Mouse (Mus musculus) A20 (cell line): Measurements from ENCODE around the gene Prkci.

Experiments used
- DNase-seq: peaks from one replicate; pipeline ENCODE4 v3.0.0-alpha.2; 2011; ENCODE audit warnings: low read depth, low spot score

Gene Prkci

DNA sequence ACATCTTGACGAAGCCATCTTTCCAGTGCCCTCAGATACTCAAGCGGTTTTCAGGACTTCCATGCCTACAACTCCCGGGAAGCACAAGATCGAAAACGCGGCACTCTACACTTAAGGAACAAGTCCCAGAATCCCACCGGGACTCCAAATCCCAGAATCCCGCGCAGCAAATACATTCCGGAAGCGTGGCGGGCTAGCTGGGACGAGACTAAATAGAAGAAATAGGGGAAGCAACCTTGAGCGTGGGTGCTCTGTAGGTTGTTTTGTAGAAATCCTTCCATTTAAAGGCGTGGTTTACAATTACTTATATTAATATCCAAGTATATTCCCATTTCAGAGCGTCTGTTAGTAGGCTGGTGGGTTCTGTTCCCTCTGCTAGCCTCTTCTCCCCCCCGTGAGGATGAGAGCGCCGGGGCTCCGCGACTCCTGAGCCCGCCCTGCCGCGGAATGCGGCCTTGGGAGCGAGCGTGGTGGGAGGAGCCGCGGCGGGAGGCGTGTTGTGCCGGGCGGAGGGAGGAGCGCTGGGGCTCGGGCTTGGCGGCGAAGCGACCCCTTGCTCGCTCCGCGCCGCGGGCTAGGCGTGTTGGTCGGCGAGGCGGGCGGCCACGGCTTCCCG is at the start of gene Prkci:
Gene Prkci, plus strand, starts transcription at position 465 of the 616 bp plus-strand sequence.
- peak; percentile 96 for DNase-seq

DNA sequence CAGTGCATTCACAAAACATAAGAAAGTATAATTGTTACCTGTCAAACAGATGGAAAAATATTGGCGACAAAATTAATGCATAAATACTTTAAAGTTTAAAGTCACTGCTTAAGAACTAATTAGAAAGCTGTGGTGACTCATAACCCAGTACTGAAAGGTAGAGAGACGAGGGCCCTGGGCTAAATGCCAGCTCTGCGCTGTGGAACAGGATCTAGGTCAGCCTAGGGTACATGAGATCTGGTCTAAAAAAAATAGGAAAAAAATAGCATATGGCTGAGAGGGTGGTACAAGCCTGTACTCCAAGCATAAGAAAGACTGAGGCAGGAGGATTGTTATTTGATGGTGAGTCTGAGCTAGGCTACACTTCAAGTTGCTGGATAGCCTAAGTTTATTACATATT is 43.9 kb upstream of the Prkci start:
- DNase-seq, result no peak

DNA sequence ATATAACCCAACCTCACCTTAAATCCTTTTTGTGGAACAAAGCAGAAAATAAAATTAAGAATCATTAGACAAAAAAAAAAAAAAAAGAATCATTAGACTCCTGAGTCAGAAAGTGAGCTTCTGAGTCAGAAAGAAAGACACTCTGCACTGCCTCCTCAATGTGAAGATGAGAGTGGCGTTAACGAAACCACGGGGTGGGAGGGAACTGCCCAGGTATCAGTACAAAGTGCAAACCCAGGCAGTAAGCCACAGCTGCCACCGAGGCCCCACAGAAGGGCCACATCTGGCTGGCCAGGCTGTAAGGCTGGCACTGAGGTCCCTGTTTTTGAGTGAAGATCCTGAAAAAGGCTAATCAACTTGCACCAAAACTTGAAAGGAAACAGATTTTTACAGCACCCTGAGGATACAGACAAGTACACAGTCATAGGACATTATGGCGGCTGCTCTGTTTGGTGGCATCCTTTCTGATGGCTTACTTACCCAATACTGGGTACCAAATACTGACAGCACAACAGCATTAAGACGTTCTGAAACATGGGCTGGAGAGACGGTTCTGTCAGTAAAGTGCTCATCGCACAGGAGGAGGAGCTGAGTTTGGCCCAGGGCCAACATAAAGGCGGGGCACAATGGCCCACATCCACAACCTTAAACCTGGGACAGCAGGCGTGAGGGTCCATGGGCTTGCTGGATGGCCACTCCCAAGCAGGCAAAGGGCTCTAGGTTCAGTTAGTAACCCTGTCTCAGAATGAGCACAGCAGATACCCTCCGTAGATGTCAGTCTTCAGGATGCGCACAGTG is 43.1 kb upstream of the Prkci start:
- DNase-seq, result peak; percentile 68

- DNase-seq, result no peak
These were observed 39.2 kb upstream of the Prkci start for GRCm38 (mm10) chr3:30956327-30956726.

DNA sequence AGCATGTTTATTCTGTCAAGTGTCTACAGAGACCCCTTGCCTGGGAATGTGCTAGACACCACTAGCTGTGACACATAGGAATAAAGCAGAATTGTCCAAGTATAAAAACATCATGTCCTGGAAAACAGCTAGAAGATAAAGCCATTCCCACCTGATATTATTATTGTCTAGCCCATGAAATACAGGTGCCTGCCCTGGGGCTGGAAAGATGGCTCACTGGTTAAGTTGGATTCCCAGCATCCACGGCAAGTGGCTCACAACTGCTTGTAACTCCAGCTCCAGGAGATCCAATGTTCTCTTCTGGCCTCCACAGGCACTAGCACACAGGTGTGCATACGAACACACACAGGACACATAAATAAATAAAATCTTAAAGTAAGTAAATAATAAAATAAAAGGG is 36.8 kb upstream of the Prkci start:
- DNase-seq, result no peak

GRCm38 (mm10) chr3:30959868-30960831 is 35.4 kb upstream of the Prkci start:
- DNase-seq, result no peak

DNA sequence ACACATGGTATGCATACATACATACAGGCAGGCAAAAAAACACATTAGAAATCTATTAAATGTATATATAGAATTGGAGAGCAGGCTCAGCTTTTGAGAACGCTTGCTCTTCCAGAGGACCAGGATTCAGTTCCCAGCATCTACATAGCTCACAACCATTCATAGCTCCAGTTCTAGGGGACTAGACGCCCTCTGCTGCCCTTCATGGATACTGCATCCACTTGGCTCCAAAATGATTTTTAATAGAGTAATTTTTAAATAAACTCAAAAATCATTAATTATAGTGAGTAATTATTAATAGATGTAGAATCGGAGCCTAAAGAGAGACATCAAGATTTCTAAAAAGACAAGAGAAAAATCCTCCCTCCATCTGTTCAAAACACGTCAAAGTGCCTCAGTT is 32.4 kb upstream of the Prkci start:
- DNase-seq, result no peak

DNA sequence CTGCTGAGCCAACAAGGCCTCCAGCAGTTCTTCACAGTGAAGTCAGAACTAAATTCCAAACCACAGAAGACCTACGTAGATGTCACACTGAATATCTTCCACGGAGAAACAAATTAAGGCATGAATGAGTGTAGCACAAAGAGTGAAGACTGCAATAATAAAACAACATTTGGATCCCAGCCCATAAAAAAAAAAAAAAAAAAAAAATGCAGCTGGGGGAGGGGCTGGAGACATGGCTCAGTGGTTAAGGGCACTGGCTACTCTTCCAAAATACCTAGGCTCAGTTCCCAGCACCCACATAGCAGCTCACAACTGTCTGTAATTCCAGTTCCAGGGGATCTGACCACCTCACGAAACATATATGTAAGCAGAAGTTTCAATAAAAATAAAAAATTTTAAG is 31.3 kb upstream of the Prkci start:
- no peak for DNase-seq

- no peak for DNase-seq
These were observed 29.9 kb upstream of the Prkci start for GRCm38 (mm10) chr3:30965644-30966043.

GRCm38 (mm10) chr3:30968531-30969092 is 26.9 kb upstream of the Prkci start:
- DNase-seq, result peak; percentile 77

- DNase-seq, result peak; percentile 97
These were observed 26.4 kb upstream of the Prkci start, which contains the start of gene Phc3 for GRCm38 (mm10) chr3:30969104-30969581. Gene Phc3 (minus strand): TSS chr3:30969415.

- peak; percentile 70 for DNase-seq
These were observed 20.3 kb upstream of the Prkci start for GRCm38 (mm10) chr3:30975102-30975754.

DNA sequence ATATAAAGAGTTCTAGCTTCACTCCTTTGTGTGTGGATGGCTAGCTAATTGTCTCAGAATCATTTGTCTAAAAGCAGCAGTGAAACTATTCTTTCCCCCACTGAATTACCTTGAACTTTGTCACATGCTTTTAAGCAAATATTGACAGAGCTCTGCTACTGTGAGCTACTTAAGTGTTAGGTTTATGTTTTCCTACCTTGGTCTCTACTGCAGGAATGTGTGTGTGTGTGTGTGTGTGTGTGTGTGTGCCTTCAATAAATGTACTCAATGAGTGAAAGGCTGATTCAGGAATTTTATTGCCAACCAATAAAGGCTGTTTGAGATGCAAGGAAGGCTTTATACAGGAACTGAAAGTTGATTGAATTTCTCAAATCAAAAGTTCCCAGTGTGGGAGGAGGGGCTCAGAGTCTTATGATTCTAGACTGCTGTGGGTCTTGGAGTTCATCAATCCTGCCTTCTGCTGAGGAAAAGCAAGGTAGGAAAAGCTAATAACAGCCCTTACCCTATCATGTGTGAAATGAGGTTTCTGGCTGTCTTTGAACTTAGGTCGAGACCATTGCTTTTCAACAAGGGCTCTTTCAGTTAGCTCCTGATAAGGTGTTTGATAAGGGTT is 18.4 kb upstream of the Prkci start:
- DNase-seq, result peak; percentile 54

GRCm38 (mm10) chr3:30981616-30982380 is 13.7 kb upstream of the Prkci start:
- no peak for DNase-seq

DNA sequence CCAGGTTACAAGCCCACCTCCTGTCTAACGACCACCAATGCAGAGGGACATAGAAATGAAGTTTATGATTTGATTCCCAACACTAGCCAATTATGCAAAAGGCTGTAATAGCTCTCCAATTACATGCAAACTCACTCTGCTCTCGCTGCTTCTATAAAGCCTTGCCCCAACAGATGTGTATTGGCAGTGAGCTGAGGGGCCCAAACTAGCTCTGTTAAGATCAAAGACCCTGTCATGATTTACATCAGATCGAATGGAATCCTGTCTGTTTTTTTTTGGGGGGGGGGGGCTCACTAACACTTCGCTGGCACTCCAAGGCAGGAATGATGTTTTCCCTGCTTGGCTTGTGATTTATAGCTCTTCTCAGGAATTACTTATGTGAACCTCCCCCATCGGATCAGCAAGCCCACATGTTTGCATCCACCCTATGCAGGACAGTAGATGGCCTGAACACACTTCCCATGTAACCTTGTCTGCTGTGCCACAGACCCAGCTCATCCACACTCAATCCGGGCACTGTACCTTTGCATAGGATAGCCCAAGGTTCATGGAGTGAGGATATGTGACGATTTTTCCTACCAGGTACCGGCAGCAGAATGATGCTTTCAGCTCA is 12.5 kb upstream of the Prkci start:
- no peak for DNase-seq

GRCm38 (mm10) chr3:30987396-30988318 is 7.9 kb upstream of the Prkci start:
- no peak for DNase-seq

DNA sequence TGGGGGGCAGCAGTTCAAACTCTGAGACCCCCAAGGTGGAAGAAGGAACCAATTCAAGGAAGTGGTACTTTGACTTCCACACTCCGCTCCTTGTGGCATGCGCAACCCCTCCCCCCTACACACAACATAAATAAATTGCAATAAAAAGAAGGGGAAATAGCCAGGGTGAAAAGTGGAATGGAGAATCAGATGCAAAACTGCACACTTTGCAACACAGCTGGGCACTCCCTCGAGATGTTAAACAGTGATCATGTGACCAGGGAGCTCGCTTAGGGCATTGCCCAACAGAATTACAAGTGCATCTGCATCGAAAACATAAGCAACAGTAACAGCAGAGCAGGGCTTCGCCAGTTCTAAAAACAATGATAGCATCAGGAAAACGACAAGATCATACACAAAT is 3.4 kb upstream of the Prkci start:
- no peak for DNase-seq

GRCm38 (mm10) chr3:30993066-30993573 is 2.4 kb upstream of the Prkci start:
- DNase-seq, result peak; percentile 55
